11 mouse cellular contexts compared by ENCODE assay signal in the genomic region with DNA sequence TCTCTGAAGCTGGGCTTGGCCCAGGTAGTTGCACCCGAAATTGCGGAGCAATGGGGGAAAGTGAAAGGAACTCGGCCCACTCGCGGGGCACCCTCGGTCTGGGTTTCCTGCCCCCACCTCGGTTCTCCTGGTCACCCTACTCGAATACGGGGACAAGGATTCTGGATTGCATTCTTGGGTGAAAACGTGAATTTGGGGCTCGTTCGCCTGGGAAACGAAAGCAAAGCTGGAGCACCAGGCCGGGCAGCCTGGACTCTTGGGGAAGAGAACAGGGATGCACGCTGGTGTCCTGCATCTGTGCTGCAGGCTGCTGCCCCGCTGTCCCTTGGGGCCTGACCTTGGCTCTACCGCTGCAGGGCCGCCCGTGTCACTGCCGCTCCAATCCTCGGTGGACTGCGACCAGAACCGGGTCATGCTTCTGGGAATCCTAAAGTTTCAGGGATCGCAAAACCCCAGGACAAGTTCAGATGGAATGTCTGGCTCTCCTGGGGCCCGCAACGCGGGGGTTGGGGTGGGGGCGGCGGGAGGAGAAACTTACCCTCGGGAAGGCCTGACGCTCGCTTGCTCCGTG. TPM values are rescaled to one million over a fixed set of nuclear protein-coding genes. Genes with fewer than 3 reads are reported as not detected.
DNase-seq lines count a peak whose midpoint lies in the region; ATAC-seq lines count a peak whose summit lies in the region.
"Had no signal": no experiment of that assay in that cellular context is flagged by ENCODE, and none has a peak within 500 bp of the region (broad histone marks: within the 10 kb centered on the region; RNA-seq: fewer than 3 reads in every experiment).

No protein-coding gene starts in this region.

- under 1% methylated on average over 33 of the region's 33 CpGs for WGBS in hindbrain, embryonic 10.5 days
- under 1% methylated on average over 33 of the region's 33 CpGs for WGBS in hindbrain, embryonic 14.5 days
- 2% methylated on average over 33 of the region's 33 CpGs for WGBS in limb, embryonic 15.5 days

- DNase-seq in hindbrain, embryonic 10.5 days (ENCODE audit: low spot score): peak; percentile 54
- no peak for DNase-seq in hindbrain, embryonic 14.5 days (ENCODE audit: low spot score)
- DNase-seq in R1 (ENCODE audit: low read depth, low spot score): peak; percentile 13
- DNase-seq in heart, adult 18-20 months: peak; percentile 49 to 67
- no peak for DNase-seq in cerebellum, postnatal 4 days (ENCODE audit: low spot score in 2 of 2)
- DNase-seq in layer of hippocampus, adult 9-11 months: no peak
- no peak for DNase-seq in left cerebral cortex, postnatal 14 days (ENCODE audit: low spot score in 2 of 2)
- DNase-seq: thymus, postnatal 4 days had no signal

- ATAC-seq in hindbrain, embryonic 14.5 days (ENCODE audit: low FRiP score): no peak
- no peak for ATAC-seq in limb, embryonic 15.5 days (ENCODE audit: insufficient number of reproducible peaks, low FRiP score, low TSS enrichment, low read depth)

- H3K9me3 ChIP-seq in hindbrain, embryonic 10.5 days: no peaks in the 10 kb centered on the region
- no peaks in the 10 kb centered on the region for H3K9me3 ChIP-seq in hindbrain, embryonic 14.5 days (ENCODE audit: control insufficient read depth, low read length)
- H3K9me3 ChIP-seq in limb, embryonic 15.5 days: no peaks in the 10 kb centered on the region
- H3K9me3 ChIP-seq: midbrain, embryonic 12.5 days had no signal

- H3K36me3 ChIP-seq in hindbrain, embryonic 10.5 days: no peaks in the 10 kb centered on the region
- H3K36me3 ChIP-seq in hindbrain, embryonic 14.5 days (replicated peaks; ENCODE audit: control insufficient read depth, insufficient read depth): no peaks in the 10 kb centered on the region
- no peaks in the 10 kb centered on the region for H3K36me3 ChIP-seq in limb, embryonic 15.5 days
- H3K36me3 ChIP-seq: midbrain, embryonic 12.5 days had no signal

- no peak overlapping the region for H3K9ac ChIP-seq in hindbrain, embryonic 14.5 days
- peak overlapping the region; percentile 47 for H3K9ac ChIP-seq in limb, embryonic 15.5 days
- H3K9ac ChIP-seq: midbrain, embryonic 12.5 days had no signal

- H3K27ac ChIP-seq in hindbrain, embryonic 10.5 days: no peak overlapping the region
- H3K27ac ChIP-seq in hindbrain, embryonic 14.5 days: no peak overlapping the region
- H3K27ac ChIP-seq in limb, embryonic 15.5 days: peak overlapping the region; percentile 90
- H3K27ac ChIP-seq: midbrain, embryonic 12.5 days had no signal

- no peak overlapping the region for H3K4me3 ChIP-seq in hindbrain, embryonic 10.5 days
- no peak overlapping the region for H3K4me3 ChIP-seq in hindbrain, embryonic 14.5 days (replicated peaks; ENCODE audit: low read length)
- H3K4me3 ChIP-seq in limb, embryonic 15.5 days: peak overlapping the region; percentile 48
- H3K4me3 ChIP-seq: midbrain, embryonic 12.5 days had no signal

- intact Hi-C loops in left cerebral cortex, postnatal 14 days (cut with DNase I): no loop called here

- peaks cover 100% of the 10 kb centered on the region for H3K27me3 ChIP-seq in hindbrain, embryonic 10.5 days (ENCODE audit: insufficient read depth, poor library complexity, severe bottlenecking)
- H3K27me3 ChIP-seq in hindbrain, embryonic 14.5 days (ENCODE audit: control insufficient read depth, insufficient read depth, low read length): peaks cover 99% of the 10 kb centered on the region
- peaks cover 67% of the 10 kb centered on the region for H3K27me3 ChIP-seq in limb, embryonic 15.5 days

- H3K4me1 ChIP-seq in hindbrain, embryonic 10.5 days (replicated peaks): peaks cover 13% of the 10 kb centered on the region; the same call in 1 of the 2 replicates
- no peaks in the 10 kb centered on the region for H3K4me1 ChIP-seq in hindbrain, embryonic 14.5 days (replicated peaks; ENCODE audit: control insufficient read depth, insufficient read depth, low read length)
- peaks cover 21% of the 10 kb centered on the region for H3K4me1 ChIP-seq in limb, embryonic 15.5 days

- no peak overlapping the region for H3K4me2 ChIP-seq in hindbrain, embryonic 14.5 days (replicated peaks)
- H3K4me2 ChIP-seq in limb, embryonic 15.5 days: peak overlapping the region; percentile 50
- H3K4me2 ChIP-seq: midbrain, embryonic 12.5 days had no signal

RNA-seq across cellular contexts. Expression of a gene that starts 1.2 kb away (rescaled TPM):
- polyA plus RNA-seq in hindbrain, embryonic 10.5 days (2016; fragmentation: Nextera tagmentation; extraction: Ambion mirVana): not detected in 2 replicates
- 0.04 and 0.22 TPM in 2 replicates for polyA plus RNA-seq in hindbrain, embryonic 14.5 days (2014; fragmentation: Nextera tagmentation; extraction: Ambion mirVana)
- total RNA-seq in heart, adult 18-20 months (2021): 10 to 100 TPM; 18.5 to 25.8 TPM
- 18.1 and 21.3 TPM in 2 replicates for polyA plus RNA-seq in limb, embryonic 15.5 days (2015; fragmentation: Nextera tagmentation; extraction: Ambion mirVana)
- not detected for total RNA-seq in left cerebral cortex, postnatal 14 days (2021)
- total RNA-seq: ES-E14 had no signal

Comparison
In these comparisons a context has a peak if more than half of its experiments do, and no peak if none do; other contexts are left out.
1. DNase-seq: peak in hindbrain, embryonic 10.5 days (single experiment), R1 (single experiment) and heart, adult 18-20 months (2 of 2); none in hindbrain, embryonic 14.5 days (single experiment), cerebellum, postnatal 4 days (0 of 2), layer of hippocampus, adult 9-11 months (single experiment) and left cerebral cortex, postnatal 14 days (0 of 2).
2. RNA of a gene that starts 1.2 kb away (polyA plus RNA-seq): 18.1 to 21.3 TPM in limb, embryonic 15.5 days; 0.04 to 0.22 TPM in hindbrain, embryonic 14.5 days and not detected in hindbrain, embryonic 10.5 days; every median in the first group is over 10 times any median in the second.